Mouse (Mus musculus) heart, embryonic 14.5 days (tissue): ENCODE data around the gene Inava. TPM values are rescaled to one million over a fixed set of nuclear protein-coding genes. Genes with fewer than 3 reads are reported as not detected.

Experiments used
- ATAC-seq: fragments of 200-750 bp; cut with Nextera tagmentation; 2 replicates; pipeline ENCODE4 v1.8.0; 2017; ENCODE audit warnings: low read depth, moderate TSS enrichment; ENCODE audit not compliant: insufficient number of reproducible peaks, insufficient read depth, low FRiP score
- H3K27ac ChIP-seq, 2 experiments: fragments of 200-500 bp in 1 of 2; fragments of 300-500 bp in 1 of 2; sonication (generic) in 1 of 2; replicated peaks in 1 of 2; 2 replicates each; pipeline ENCODE4 v1.5.1; 2012 to 2014; ENCODE audit warnings: low read depth in 2 of 2, low read length in 2 of 2, control low read depth in 1 of 2, mild to moderate bottlenecking in 1 of 2, mixed read lengths in 1 of 2; ENCODE audit not compliant: control insufficient read depth in 1 of 2, insufficient read depth in 1 of 2
- H3K27me3 ChIP-seq: fragments of 300-500 bp; sonication (generic); 2 replicates; pipeline ENCODE4 v1.6.1; 2014; ENCODE audit warnings: mild to moderate bottlenecking, low read length, control low read depth; ENCODE audit not compliant: control insufficient read depth, insufficient read depth
- H3K36me3 ChIP-seq: fragments of 300-500 bp; sonication (generic); 2 replicates; pipeline ENCODE4 v1.6.1; 2014; ENCODE audit warnings: mild to moderate bottlenecking, control low read depth, low read length, mixed read lengths; ENCODE audit not compliant: control insufficient read depth, insufficient read depth
- H3K4me1 ChIP-seq, 2 experiments: fragments of 200-500 bp in 1 of 2; fragments of 300-500 bp in 1 of 2; sonication (generic) in 1 of 2; 2 replicates each; pipeline ENCODE4 v1.6.1; 2012 to 2014; ENCODE audit warnings: low read length in 2 of 2, control low read depth in 1 of 2, mixed read lengths in 1 of 2; ENCODE audit not compliant: control insufficient read depth in 2 of 2, insufficient read depth in 2 of 2
- H3K4me2 ChIP-seq: fragments of 300-500 bp; sonication (generic); 2 replicates; pipeline ENCODE4 v1.6.1; 2014; ENCODE audit warnings: mild to moderate bottlenecking, low read length
- H3K4me3 ChIP-seq, 2 experiments: fragments of 200-500 bp in 1 of 2; fragments of 300-500 bp in 1 of 2; sonication (generic) in 1 of 2; 2 replicates each; pipeline ENCODE4 v1.5.1; 2012 to 2014; ENCODE audit warnings: low read length in 2 of 2, mild to moderate bottlenecking in 2 of 2, control low read depth in 1 of 2, low read depth in 1 of 2, moderate library complexity in 1 of 2; ENCODE audit not compliant: control insufficient read depth in 1 of 2, insufficient read depth in 1 of 2
- H3K9ac ChIP-seq: fragments of 300-500 bp; sonication (generic); 2 replicates; pipeline ENCODE4 v1.6.1; 2014; ENCODE audit warnings: mild to moderate bottlenecking, low read length
- H3K9me3 ChIP-seq: fragments of 300-500 bp; sonication (generic); 2 replicates; pipeline ENCODE4 v1.6.1; 2016; ENCODE audit warnings: low read length, control low read depth; ENCODE audit not compliant: control insufficient read depth
- WGBS: fragments of 180-500 bp; shearing (Covaris S2); extraction: QIAGEN DNeasy Blood & Tissue Kit; methylation state at CpG from one replicate; pipeline ENCODE4 v1.1.7; 2014; 5-methylcytosine and 5-hydroxymethylcytosine counted together
- polyA plus RNA-seq: library from polyadenylated mRNA; unstranded; fragments of >200 nt; fragmentation: Nextera tagmentation; extraction: Ambion mirVana; gene quantifications from 2 replicates; pipeline ENCODE4 v1.2.1, GENCODE M21; 2014

Gene Inava
- polyA plus RNA-seq, 1 experiment from 2014 or later = 0.30 TPM

DNA sequence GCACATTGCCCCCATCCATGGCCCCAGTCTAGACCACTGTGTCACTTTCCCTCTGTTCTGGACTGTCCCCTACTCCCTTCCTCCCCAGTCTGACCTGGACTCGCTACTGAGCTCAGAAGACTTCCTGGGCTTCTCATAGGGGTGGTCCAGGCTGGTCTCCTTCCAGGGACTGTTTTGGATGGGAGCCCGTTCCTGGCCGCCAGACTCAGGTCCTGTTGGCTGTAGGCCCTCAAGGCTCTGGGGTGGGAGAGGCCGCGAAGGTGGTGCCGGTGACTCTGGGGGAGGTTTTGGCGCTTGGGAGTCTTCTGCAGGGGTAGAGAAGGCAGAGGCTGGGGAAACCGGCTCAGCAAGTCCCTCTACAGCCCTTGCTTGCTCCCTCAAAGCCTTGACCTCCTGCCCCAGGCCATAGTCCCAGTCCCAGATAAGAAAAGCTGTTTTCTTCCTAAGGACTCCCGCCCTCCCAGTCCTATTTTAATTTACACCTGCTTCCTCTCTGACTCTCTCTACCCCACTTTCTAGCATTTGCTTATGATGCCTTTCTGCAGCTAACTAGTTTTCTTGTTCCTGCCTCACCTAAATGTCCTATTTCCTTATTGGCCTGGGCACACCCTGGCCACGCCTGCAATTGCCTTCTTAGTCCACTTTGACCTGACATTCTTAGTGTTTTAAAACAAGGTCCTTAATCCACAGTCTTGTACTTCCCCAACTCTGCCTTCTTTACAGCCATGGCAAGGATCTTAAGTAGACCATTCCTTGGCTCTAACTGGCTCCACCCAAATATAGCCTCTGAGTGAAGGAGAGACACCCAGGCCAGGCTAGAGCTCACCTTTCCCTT is 13.8 kb downstream of the Inava start:
- Histone ChIP-seq H3K9ac (no peak overlapping the region), H3K27me3 (no peaks in the 10 kb centered on the region), H3K4me2 (no peak overlapping the region), H3K4me1 (no peaks in the 10 kb centered on the region), H3K4me3 (no peak overlapping the region), H3K27ac (no peak overlapping the region), H3K9me3 (no peaks in the 10 kb centered on the region), H3K36me3 (no peaks in the 10 kb centered on the region)
- 66% methylated on average over 10 of the region's 10 CpGs for WGBS
- ATAC-seq = no peak

- no peak overlapping the region for H3K27ac ChIP-seq
- no peaks in the 10 kb centered on the region for H3K9me3 ChIP-seq
- H3K4me1 ChIP-seq = no peaks in the 10 kb centered on the region
- H3K9ac ChIP-seq = no peak overlapping the region
- H3K36me3 ChIP-seq = no peaks in the 10 kb centered on the region
- WGBS = 80% methylated on average over 15 of the region's 15 CpGs
- no peak for ATAC-seq
- H3K27me3 ChIP-seq = no peaks in the 10 kb centered on the region
- H3K4me2 ChIP-seq = no peak overlapping the region
- no peak overlapping the region for H3K4me3 ChIP-seq
Measured at GRCm38 (mm10) chr1:136214304-136214703, 19.8 kb downstream of the Inava start.

DNA sequence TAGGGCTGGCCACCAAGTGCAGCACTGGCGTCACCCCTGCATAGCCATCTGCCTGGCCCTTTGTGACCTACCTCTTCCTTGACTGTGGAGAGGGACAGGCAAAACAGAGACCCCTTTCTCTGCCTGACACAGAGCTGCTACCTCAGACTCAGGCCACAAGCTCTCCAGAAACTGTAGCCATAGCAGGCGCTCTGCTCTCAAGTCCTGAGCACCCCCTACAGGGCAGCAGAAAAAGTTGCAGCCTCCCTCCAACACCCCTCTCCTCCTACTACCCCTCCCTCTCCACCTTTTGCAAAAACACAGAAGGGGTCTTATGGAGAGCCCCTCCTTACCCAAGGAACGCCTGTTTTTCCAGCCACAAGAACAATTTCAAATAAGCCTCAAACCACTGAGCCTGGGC is 21.3 kb downstream of the Inava start, which contains the start of gene Mroh3:
Gene Mroh3 (minus strand): TSS at position 26 of the 400 bp plus-strand sequence.
- no peaks in the 10 kb centered on the region for H3K4me1 ChIP-seq
- H3K4me3 ChIP-seq = no peak within 1 kb of the TSS
- H3K27me3 ChIP-seq = no peaks in the 10 kb centered on the region; the same call in 1 of the 2 replicates
- no peaks in the 10 kb centered on the region for H3K9me3 ChIP-seq
- no peaks in the 10 kb centered on the region for H3K36me3 ChIP-seq
- H3K4me2 ChIP-seq = no peak within 1 kb of the TSS
- no peak for ATAC-seq
- H3K9ac ChIP-seq = no peak within 1 kb of the TSS
- no peak within 1 kb of the TSS for H3K27ac ChIP-seq
- 23% methylated on average over 3 of the region's 3 CpGs for WGBS

DNA sequence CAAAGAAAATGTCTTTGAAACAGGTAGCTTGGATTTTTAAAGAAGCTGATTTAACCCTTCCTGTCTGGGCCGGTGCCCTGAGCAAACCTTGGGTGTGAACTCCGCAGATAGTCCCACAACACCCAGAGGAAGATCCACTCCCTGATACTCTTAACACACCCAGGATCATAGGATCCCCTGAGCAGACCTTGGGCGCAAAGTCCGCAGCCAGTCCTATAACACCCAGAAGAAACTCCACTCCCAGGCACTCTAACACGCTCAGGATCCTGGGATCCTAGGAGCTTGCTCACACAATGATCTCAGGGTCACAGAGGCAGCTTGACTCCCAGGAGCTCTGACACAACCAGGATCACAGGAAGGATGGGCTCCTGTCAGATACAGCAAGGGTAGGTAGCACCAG is 44.0 kb downstream of the Inava start:
- Histone ChIP-seq H3K4me1 (no peaks in the 10 kb centered on the region), H3K4me3 (no peak overlapping the region), H3K4me2 (no peak overlapping the region), H3K9me3 (no peaks in the 10 kb centered on the region), H3K36me3 (no peaks in the 10 kb centered on the region), H3K27ac (no peak overlapping the region), H3K9ac (no peak overlapping the region), H3K27me3 (no peaks in the 10 kb centered on the region)
- no peak for ATAC-seq
- WGBS = 82% methylated on average over 5 of the region's 5 CpGs

GRCm38 (mm10) chr1:136179511-136180001 is 54.5 kb downstream of the Inava start:
- H3K27ac ChIP-seq = no peak overlapping the region
- H3K4me1 ChIP-seq = peaks cover 7 to 8% of the 10 kb centered on the region in 2 experiments; a peak in 2 of 4 replicates
- H3K9me3 ChIP-seq = no peaks in the 10 kb centered on the region
- no peaks in the 10 kb centered on the region for H3K27me3 ChIP-seq
- H3K4me2 ChIP-seq = no peak overlapping the region
- 0 out of 2 replicates have a peak, but pooled peaks have one; percentile 23 for ATAC-seq
- H3K9ac ChIP-seq = no peak overlapping the region
- WGBS = 47% methylated on average over 2 of the region's 2 CpGs
- peaks cover 7% of the 10 kb centered on the region; the same call in 1 of the 2 replicates for H3K36me3 ChIP-seq
- H3K4me3 ChIP-seq = no peak overlapping the region

- peaks cover 7% of the 10 kb centered on the region; the same call in 1 of the 2 replicates for H3K36me3 ChIP-seq
- H3K27ac ChIP-seq = no peak overlapping the region
- H3K4me3 ChIP-seq = no peak overlapping the region
- peaks cover 6% of the 10 kb centered on the region in 2 experiments; a peak in 1 of 4 replicates for H3K4me1 ChIP-seq
- no peaks in the 10 kb centered on the region for H3K27me3 ChIP-seq
- H3K4me2 ChIP-seq = no peak overlapping the region
- 36% methylated on average over 6 of the region's 6 CpGs for WGBS
- H3K9ac ChIP-seq = no peak overlapping the region
- ATAC-seq = no peak
- H3K9me3 ChIP-seq = no peaks in the 10 kb centered on the region
Measured at GRCm38 (mm10) chr1:136178741-136179140, 55.3 kb downstream of the Inava start.

DNA sequence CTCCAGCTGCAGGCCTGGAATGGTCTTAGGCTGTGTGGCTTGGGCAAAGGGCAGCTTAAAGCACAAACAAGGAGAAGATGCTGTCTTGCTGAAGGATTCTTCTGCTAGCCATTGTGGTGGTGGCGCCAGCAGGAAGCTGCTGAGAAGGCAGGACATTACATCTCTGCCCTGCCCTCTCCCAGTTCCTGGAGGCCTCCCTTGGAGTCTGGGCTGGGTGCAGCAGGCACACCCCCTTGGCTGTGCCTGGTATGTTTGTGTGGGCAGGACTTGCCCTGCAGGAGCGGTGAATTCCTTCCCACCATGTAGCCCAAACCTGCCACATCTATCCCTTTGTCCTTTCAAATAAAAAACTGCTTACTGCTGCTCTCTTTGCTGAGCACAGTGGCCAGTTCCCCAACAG is 57.0 kb downstream of the Inava start:
- H3K9ac ChIP-seq = no peak overlapping the region
- peaks cover 7% of the 10 kb centered on the region; the same call in 1 of the 2 replicates for H3K36me3 ChIP-seq
- H3K4me1 ChIP-seq = peaks cover 6 to 9% of the 10 kb centered on the region in 2 experiments; a peak in 1 of 4 replicates
- WGBS = 67% methylated on average over 2 of the region's 2 CpGs
- H3K9me3 ChIP-seq = no peaks in the 10 kb centered on the region
- no peak overlapping the region for H3K27ac ChIP-seq
- H3K4me3 ChIP-seq = no peak overlapping the region
- no peaks in the 10 kb centered on the region for H3K27me3 ChIP-seq
- no peak for ATAC-seq
- H3K4me2 ChIP-seq = no peak overlapping the region
